Mouse (Mus musculus) intestine, postnatal 0 days (tissue): ENCODE measurements around the gene Apbb1. TPM values are rescaled to one million over a fixed set of nuclear protein-coding genes. Genes with fewer than 3 reads are reported as not detected.

Source experiments
- ATAC-seq: fragments of 200-750 bp; cut with Nextera tagmentation; 2 replicates; pipeline ENCODE4 v1.8.0; 2017; ENCODE audit warnings: mild to moderate bottlenecking, moderate TSS enrichment, moderate library complexity
- H3K27ac ChIP-seq: fragments of 300-500 bp; sonication (generic); 2 replicates; pipeline ENCODE4 v1.5.1; 2014; ENCODE audit warnings: mild to moderate bottlenecking, low read depth, low read length, moderate library complexity
- H3K27me3 ChIP-seq: fragments of 300-500 bp; sonication (generic); replicated peaks from 2 replicates; pipeline ENCODE4 v1.6.1; 2014; ENCODE audit warnings: low read length, mixed read lengths; ENCODE audit not compliant: control insufficient read depth, insufficient read depth
- H3K36me3 ChIP-seq: fragments of 300-500 bp; sonication (generic); 2 replicates; pipeline ENCODE4 v1.6.1; 2014; ENCODE audit warnings: mild to moderate bottlenecking, moderate library complexity; ENCODE audit not compliant: control insufficient read depth, insufficient read depth
- H3K4me1 ChIP-seq: fragments of 300-500 bp; sonication (generic); replicated peaks from 2 replicates; pipeline ENCODE4 v1.6.1; 2014; ENCODE audit warnings: antibody characterized with exemption, low read length, mixed read lengths; ENCODE audit not compliant: control insufficient read depth, insufficient read depth
- H3K4me2 ChIP-seq: fragments of 300-500 bp; sonication (generic); replicated peaks from 2 replicates; pipeline ENCODE4 v1.6.1; 2014; ENCODE audit warnings: low read depth, mild to moderate bottlenecking, moderate library complexity
- H3K4me3 ChIP-seq: fragments of 300-500 bp; sonication (generic); 2 replicates; pipeline ENCODE4 v1.5.1; 2014; ENCODE audit warnings: low read depth, low read length
- H3K9ac ChIP-seq: fragments of 300-500 bp; sonication (generic); 2 replicates; pipeline ENCODE4 v1.6.1; 2014; ENCODE audit warnings: mild to moderate bottlenecking, low read depth, low read length
- H3K9me3 ChIP-seq: fragments of 300-500 bp; sonication (generic); 2 replicates; pipeline ENCODE4 v1.6.1; 2016; ENCODE audit warnings: mixed run types; ENCODE audit not compliant: control insufficient read depth
- CTCF ChIP-seq: sonication (generic); IDR thresholded peaks from 2 replicates; pipeline ENCODE4 v1.5.1; 2016; ENCODE audit warnings: low read depth, mild to moderate bottlenecking, control low read depth, antibody characterized with exemption, moderate library complexity
- WGBS: fragments of 180-500 bp; shearing (Covaris S2); extraction: QIAGEN DNeasy Blood & Tissue Kit; methylation state at CpG from one replicate; pipeline ENCODE4 v1.1.7; 2014; 5-methylcytosine and 5-hydroxymethylcytosine counted together
- polyA plus RNA-seq: library from polyadenylated mRNA; unstranded; fragments of >200 nt; fragmentation: Nextera tagmentation; extraction: Ambion mirVana; gene quantifications from 2 replicates; pipeline ENCODE4 v1.2.1, GENCODE M21; 2015

The Apbb1 gene
- polyA plus RNA-seq, 1 experiment from 2014 or later, result 14.0 TPM

- Histone ChIP-seq H3K4me1 (no peaks in the 10 kb centered on the region), H3K9ac (no peak overlapping the region), H3K4me3 (no peak overlapping the region), H3K27ac (no peak overlapping the region), H3K27me3 (no peaks in the 10 kb centered on the region), H3K9me3 (no peaks in the 10 kb centered on the region), H3K4me2 (no peak overlapping the region), H3K36me3 (no peaks in the 10 kb centered on the region)
- ATAC-seq, result no peak
- 75% methylated on average over 7 of the region's 7 CpGs for WGBS
- no peak for TF ChIP-seq CTCF
Measured at GRCm38 (mm10) chr7:105547970-105548369, 33.5 kb downstream of the Apbb1 start.

GRCm38 (mm10) chr7:105545986-105546385 lies 35.5 kb downstream of the Apbb1 start:
- ATAC-seq, result no peak
- no peak for TF ChIP-seq CTCF
- H3K27me3 ChIP-seq, result no peaks in the 10 kb centered on the region
- no peak overlapping the region for H3K4me2 ChIP-seq
- H3K4me1 ChIP-seq, result no peaks in the 10 kb centered on the region
- no peak overlapping the region for H3K9ac ChIP-seq
- 58% methylated on average over 8 of the region's 8 CpGs for WGBS
- H3K36me3 ChIP-seq, result no peaks in the 10 kb centered on the region
- no peak overlapping the region for H3K27ac ChIP-seq
- no peak overlapping the region for H3K4me3 ChIP-seq
- no peaks in the 10 kb centered on the region for H3K9me3 ChIP-seq

- no peaks in the 10 kb centered on the region for H3K27me3 ChIP-seq
- no peaks in the 10 kb centered on the region for H3K4me1 ChIP-seq
- TF ChIP-seq CTCF, result peak; percentile 59
- no peak overlapping the region for H3K4me2 ChIP-seq
- ATAC-seq, result no peak
- 81% methylated on average over 3 of the region's 3 CpGs for WGBS
- H3K4me3 ChIP-seq, result no peak overlapping the region
- H3K9me3 ChIP-seq, result no peaks in the 10 kb centered on the region
- no peaks in the 10 kb centered on the region for H3K36me3 ChIP-seq
- H3K27ac ChIP-seq, result no peak overlapping the region
- H3K9ac ChIP-seq, result no peak overlapping the region
Measured at GRCm38 (mm10) chr7:105534162-105534561, 47.3 kb downstream of the Apbb1 start.

GRCm38 (mm10) chr7:105528094-105528493 lies 53.4 kb downstream of the Apbb1 start:
- no peak for ATAC-seq
- Histone ChIP-seq H3K36me3 (no peaks in the 10 kb centered on the region), H3K4me1 (no peaks in the 10 kb centered on the region), H3K9me3 (no peaks in the 10 kb centered on the region), H3K4me2 (no peak overlapping the region), H3K27me3 (no peaks in the 10 kb centered on the region), H3K4me3 (no peak overlapping the region), H3K9ac (no peak overlapping the region), H3K27ac (no peak overlapping the region)
- no peak for TF ChIP-seq CTCF
- WGBS, result 68% methylated on average over 4 of the region's 4 CpGs

- 57% methylated on average over 1 of the region's 1 CpGs for WGBS
- H3K9ac ChIP-seq, result no peak overlapping the region
- no peak overlapping the region for H3K4me3 ChIP-seq
- H3K27me3 ChIP-seq, result no peaks in the 10 kb centered on the region
- H3K36me3 ChIP-seq, result no peaks in the 10 kb centered on the region
- ATAC-seq, result 0 out of 2 replicates have a peak, but pooled peaks have one; percentile 36
- peak; percentile 82 for TF ChIP-seq CTCF
- no peaks in the 10 kb centered on the region for H3K9me3 ChIP-seq
- no peaks in the 10 kb centered on the region for H3K4me1 ChIP-seq
- no peak overlapping the region for H3K27ac ChIP-seq
- H3K4me2 ChIP-seq, result no peak overlapping the region
Measured at GRCm38 (mm10) chr7:105527306-105527937, 54.0 kb downstream of the Apbb1 start.

- Histone ChIP-seq H3K27me3 (no peaks in the 10 kb centered on the region), H3K9ac (no peak overlapping the region), H3K36me3 (no peaks in the 10 kb centered on the region), H3K4me2 (no peak overlapping the region), H3K4me1 (no peaks in the 10 kb centered on the region), H3K4me3 (no peak overlapping the region), H3K9me3 (no peaks in the 10 kb centered on the region), H3K27ac (no peak overlapping the region)
- 77% methylated on average over 2 of the region's 2 CpGs for WGBS
- 0 out of 2 replicates have a peak, but pooled peaks have one; percentile 25 for ATAC-seq
- no peak for TF ChIP-seq CTCF
Measured at GRCm38 (mm10) chr7:105524222-105524621, 57.2 kb downstream of the Apbb1 start.
